Mouse (Mus musculus) embryonic facial prominence, embryonic 11.5 days (tissue): ENCODE data around the gene Aqp7. TPM values are rescaled to one million over a fixed set of nuclear protein-coding genes. Genes with fewer than 3 reads are reported as not detected.

ENCODE experiments used
- ATAC-seq: fragments of 200-750 bp; cut with Nextera tagmentation; replicated peaks from 2 replicates; pipeline ENCODE4 v1.8.0; 2017; ENCODE audit warnings: low read depth; ENCODE audit not compliant: insufficient number of reproducible peaks, low FRiP score, low TSS enrichment
- DNase-seq: peaks from one replicate; pipeline ENCODE4 v3.0.0-alpha.2; 2015; ENCODE audit warnings: low spot score
- H3K27ac ChIP-seq: fragments of 300-500 bp; sonication (generic); replicated peaks from 2 replicates; pipeline ENCODE4 v1.5.1; 2014; ENCODE audit warnings: mild to moderate bottlenecking, low read depth, low read length, control low read depth
- H3K27me3 ChIP-seq: fragments of 300-500 bp; sonication (generic); 2 replicates; pipeline ENCODE4 v1.6.1; 2014; ENCODE audit warnings: mild to moderate bottlenecking, low read length, moderate library complexity, mixed read lengths; ENCODE audit not compliant: control insufficient read depth, insufficient read depth
- H3K36me3 ChIP-seq: fragments of 300-500 bp; sonication (generic); replicated peaks from 2 replicates; pipeline ENCODE4 v1.6.1; 2014; ENCODE audit warnings: low read depth, mild to moderate bottlenecking, low read length, moderate library complexity, mixed read lengths; ENCODE audit not compliant: control insufficient read depth, insufficient read depth
- H3K4me1 ChIP-seq: fragments of 300-500 bp; sonication (generic); 2 replicates; pipeline ENCODE4 v1.6.1; 2014; ENCODE audit warnings: low read length, mixed read lengths; ENCODE audit not compliant: control insufficient read depth, insufficient read depth
- H3K4me2 ChIP-seq: fragments of 300-500 bp; sonication (generic); 2 replicates; pipeline ENCODE4 v1.6.1; 2014; ENCODE audit warnings: low read depth, mild to moderate bottlenecking, control low read depth, low read length, moderate library complexity
- H3K4me3 ChIP-seq: fragments of 300-500 bp; sonication (generic); 2 replicates; pipeline ENCODE4 v1.5.1; 2014; ENCODE audit warnings: low read depth, low read length, control low read depth
- H3K9ac ChIP-seq: fragments of 300-500 bp; sonication (generic); replicated peaks from 2 replicates; pipeline ENCODE4 v1.6.1; 2014; ENCODE audit warnings: mild to moderate bottlenecking, control low read depth, low read length
- H3K9me3 ChIP-seq: fragments of 300-500 bp; sonication (generic); replicated peaks from 2 replicates; pipeline ENCODE4 v1.6.1; 2016; ENCODE audit warnings: mild to moderate bottlenecking, low read length, inconsistent platforms, mixed read lengths; ENCODE audit not compliant: control insufficient read depth
- WGBS: fragments of 180-500 bp; shearing (Covaris S2); extraction: QIAGEN DNeasy Blood & Tissue Kit; methylation state at CpG from one replicate; pipeline ENCODE4 v1.1.7; 2014; 5-methylcytosine and 5-hydroxymethylcytosine counted together
- polyA plus RNA-seq: library from polyadenylated mRNA; unstranded; fragments of >200 nt; fragmentation: Nextera tagmentation; extraction: Ambion mirVana; gene quantifications from 2 replicates; pipeline ENCODE4 v1.2.1, GENCODE M21; 2014

Aqp7 gene
- polyA plus RNA-seq, 1 experiment from 2014 or later = not detected

DNA sequence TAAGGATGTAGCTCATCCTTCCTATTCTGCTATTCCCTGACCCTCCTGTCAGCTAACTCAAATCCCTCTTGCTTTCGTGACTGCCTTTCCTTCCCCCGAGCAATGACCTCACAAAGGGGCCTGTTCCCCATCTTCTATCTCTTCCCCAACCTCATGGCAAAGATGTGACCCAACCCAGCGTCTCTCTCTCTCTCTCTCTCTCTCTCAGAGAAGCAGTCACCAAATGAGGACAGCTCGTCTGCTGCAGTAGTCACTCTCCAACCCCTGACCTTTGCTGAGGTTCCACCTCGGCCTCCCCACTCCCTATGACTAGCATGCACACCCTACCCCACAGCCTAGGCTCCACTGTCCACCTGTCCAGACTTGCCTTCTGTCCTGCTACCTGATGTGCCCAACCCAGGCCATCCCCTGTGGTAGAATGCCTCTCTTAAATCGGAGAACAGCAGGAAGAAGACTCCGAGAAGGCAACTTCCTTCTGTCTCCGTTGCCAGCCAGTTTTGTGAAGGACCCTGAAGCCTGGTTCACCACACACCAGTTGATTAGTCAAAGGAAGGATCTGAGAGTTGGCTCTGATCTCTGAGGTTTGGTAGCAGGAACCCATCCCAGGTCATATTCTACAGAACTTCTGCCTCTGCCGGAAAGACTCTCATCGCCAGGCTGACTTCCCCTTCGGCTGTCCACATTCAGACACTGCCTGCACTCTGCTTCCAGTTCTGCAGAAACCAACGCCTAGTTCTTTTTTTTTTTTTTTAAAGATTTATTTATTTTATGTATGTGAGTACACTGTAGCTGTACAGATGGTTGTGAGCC is 25.3 kb upstream of the Aqp7 start:
- ATAC-seq (no peak), DNase-seq (no peak)
- no peak overlapping the region for H3K9ac ChIP-seq
- 81% methylated on average over 12 of the region's 12 CpGs for WGBS
- no peaks in the 10 kb centered on the region for H3K27me3 ChIP-seq
- no peaks in the 10 kb centered on the region for H3K36me3 ChIP-seq
- no peaks in the 10 kb centered on the region for H3K9me3 ChIP-seq
- H3K27ac ChIP-seq = no peak overlapping the region
- no peaks in the 10 kb centered on the region for H3K4me1 ChIP-seq
- H3K4me3 ChIP-seq = no peak overlapping the region
- no peak overlapping the region for H3K4me2 ChIP-seq

- H3K4me2 ChIP-seq = no peak overlapping the region
- no peak overlapping the region for H3K27ac ChIP-seq
- no peaks in the 10 kb centered on the region for H3K36me3 ChIP-seq
- 74% methylated on average over 14 of the region's 14 CpGs for WGBS
- no peak for ATAC-seq
- H3K27me3 ChIP-seq = no peaks in the 10 kb centered on the region
- H3K9ac ChIP-seq = no peak overlapping the region
- no peaks in the 10 kb centered on the region for H3K9me3 ChIP-seq
- H3K4me1 ChIP-seq = no peaks in the 10 kb centered on the region
- H3K4me3 ChIP-seq = no peak overlapping the region
- DNase-seq = no peak
Measured at GRCm38 (mm10) chr4:41071500-41072429, 23.8 kb upstream of the Aqp7 start.

DNA sequence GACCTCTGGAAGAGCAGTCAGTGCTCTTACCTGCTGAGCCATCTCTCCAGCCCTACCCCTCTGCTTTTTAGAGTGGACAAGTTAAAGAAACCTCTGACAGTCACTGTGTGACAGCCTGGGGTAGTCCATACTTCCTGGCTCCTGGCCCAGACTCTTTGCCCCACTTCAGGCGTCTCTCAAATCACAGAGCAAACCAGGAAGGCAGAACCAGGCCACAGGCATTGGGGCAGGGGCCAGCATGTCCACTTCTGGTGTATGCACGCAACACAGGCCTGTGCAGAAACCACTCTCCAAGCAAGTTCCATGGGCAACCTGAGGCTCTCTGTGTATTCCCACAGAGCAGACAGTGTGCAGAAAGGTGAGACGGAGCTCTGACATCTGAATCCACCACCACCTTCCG is 17.3 kb upstream of the Aqp7 start:
- Histone ChIP-seq H3K4me2 (no peak overlapping the region), H3K27me3 (no peaks in the 10 kb centered on the region), H3K4me1 (no peaks in the 10 kb centered on the region), H3K9ac (no peak overlapping the region), H3K36me3 (no peaks in the 10 kb centered on the region), H3K27ac (no peak overlapping the region), H3K9me3 (no peaks in the 10 kb centered on the region), H3K4me3 (no peak overlapping the region)
- DNase-seq = no peak
- ATAC-seq = no peak
- WGBS = 84% methylated on average over 4 of the region's 4 CpGs

DNA sequence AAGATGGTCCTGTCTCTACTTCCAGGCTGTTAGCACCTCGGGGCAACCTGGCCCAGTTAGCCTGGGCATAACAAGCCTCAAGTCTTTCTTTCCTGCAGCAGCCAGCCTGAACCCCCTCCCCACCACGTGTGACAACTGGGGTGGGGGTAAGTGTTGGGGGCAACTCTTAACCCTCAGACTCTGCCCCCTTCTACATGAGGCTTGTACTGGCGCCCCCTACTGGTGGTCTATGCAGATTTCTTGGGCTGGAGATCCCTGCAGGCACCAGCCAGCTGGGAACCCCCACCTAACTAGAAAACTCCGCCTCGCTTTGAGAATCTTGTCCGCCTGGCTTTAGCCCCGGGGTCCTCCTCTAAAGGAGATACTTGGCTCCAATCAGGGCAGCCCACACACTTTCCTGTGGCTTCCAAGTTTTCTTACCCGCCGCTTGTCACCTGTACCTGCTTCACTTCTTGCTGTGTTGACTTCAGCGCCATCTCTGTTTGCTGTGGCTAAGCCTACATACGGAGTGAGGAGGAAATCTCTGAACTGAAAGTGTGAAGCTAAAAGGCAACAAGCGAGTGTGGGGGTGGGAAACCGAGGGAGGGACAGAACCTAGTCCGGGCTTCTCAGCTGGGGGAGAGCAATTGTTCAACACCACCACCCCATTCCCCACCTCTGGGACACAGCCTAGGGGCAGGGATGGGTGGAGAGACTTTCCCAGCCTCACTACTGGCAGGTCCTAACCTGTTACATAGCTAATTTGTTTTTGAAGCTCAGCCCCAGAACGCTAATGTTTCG is 16.1 kb upstream of the Aqp7 start:
- 22% methylated on average over 16 of the region's 16 CpGs for WGBS
- Histone ChIP-seq H3K36me3 (no peaks in the 10 kb centered on the region), H3K4me2 (no peak overlapping the region), H3K9me3 (no peaks in the 10 kb centered on the region), H3K4me3 (no peak overlapping the region), H3K27me3 (no peaks in the 10 kb centered on the region), H3K4me1 (no peaks in the 10 kb centered on the region), H3K27ac (no peak overlapping the region), H3K9ac (no peak overlapping the region)
- ATAC-seq (no peak), DNase-seq (peak; percentile 53)

DNA sequence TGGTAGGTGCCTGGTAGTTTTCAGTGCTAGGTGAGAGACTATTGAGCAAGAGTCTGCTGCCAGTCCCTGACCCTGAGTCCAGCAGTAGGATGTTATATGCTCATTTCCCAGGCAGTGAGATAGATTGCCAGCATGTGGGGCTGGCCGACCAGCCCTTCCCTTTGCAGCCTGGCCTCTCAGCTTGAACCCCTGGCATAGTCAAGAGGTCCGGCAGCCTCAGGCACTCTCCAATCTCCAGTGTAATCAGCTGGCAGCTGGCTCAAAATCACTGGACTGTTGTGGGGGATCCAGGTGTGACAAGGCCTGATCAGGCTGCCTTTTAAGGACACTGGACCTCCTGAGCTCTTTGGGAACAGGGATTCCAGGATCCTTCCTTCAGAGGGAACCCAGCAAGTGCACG is 15.4 kb upstream of the Aqp7 start:
- Histone ChIP-seq H3K9ac (no peak overlapping the region), H3K4me3 (no peak overlapping the region), H3K27me3 (no peaks in the 10 kb centered on the region), H3K4me1 (no peaks in the 10 kb centered on the region), H3K4me2 (no peak overlapping the region), H3K36me3 (no peaks in the 10 kb centered on the region), H3K27ac (no peak overlapping the region), H3K9me3 (no peaks in the 10 kb centered on the region)
- 51% methylated on average over 3 of the region's 3 CpGs for WGBS
- ATAC-seq (no peak), DNase-seq (no peak)

- no peak for ATAC-seq
- 78% methylated on average over 6 of the region's 9 CpGs for WGBS
Measured at GRCm38 (mm10) chr4:41057361-41057760, 9.4 kb upstream of the Aqp7 start.

GRCm38 (mm10) chr4:41056742-41057332 is 8.9 kb upstream of the Aqp7 start:
- no peaks in the 10 kb centered on the region for H3K27me3 ChIP-seq
- ATAC-seq (no peak), DNase-seq (no peak)
- 64% methylated on average over 7 of the region's 7 CpGs for WGBS
- no peaks in the 10 kb centered on the region for H3K4me1 ChIP-seq
- H3K4me2 ChIP-seq = no peak overlapping the region
- H3K9ac ChIP-seq = no peak overlapping the region
- H3K27ac ChIP-seq = no peak overlapping the region
- H3K36me3 ChIP-seq = no peaks in the 10 kb centered on the region
- no peak overlapping the region for H3K4me3 ChIP-seq
- H3K9me3 ChIP-seq = no peaks in the 10 kb centered on the region

More at GRCm38 (mm10) chr4:41057361-41057760, 9.4 kb upstream of the Aqp7 start:
- Histone ChIP-seq H3K9ac (no peak overlapping the region), H3K9me3 (no peaks in the 10 kb centered on the region), H3K27ac (no peak overlapping the region), H3K4me1 (no peaks in the 10 kb centered on the region), H3K4me2 (no peak overlapping the region), H3K27me3 (no peaks in the 10 kb centered on the region), H3K36me3 (no peaks in the 10 kb centered on the region), H3K4me3 (no peak overlapping the region)
- no peak for DNase-seq
